Mouse (Mus musculus) embryonic facial prominence, embryonic 14.5 days (tissue): ENCODE data around the gene Olfr1274-ps. TPM values are rescaled to one million over a fixed set of nuclear protein-coding genes. Genes with fewer than 3 reads are reported as not detected.
"Not testable (repeated sequence)": the region's sequence is repeated elsewhere in the genome, so short reads cannot be mapped to it uniquely, and the experiment has no call there.

Source experiments
- ATAC-seq: fragments of 200-750 bp; cut with Nextera tagmentation; 2 replicates; pipeline ENCODE4 v1.8.0; 2017; ENCODE audit warnings: low read depth, moderate number of reproducible peaks, moderate TSS enrichment
- DNase-seq: peaks from one replicate; pipeline ENCODE4 v3.0.0-alpha.2; 2015; ENCODE audit warnings: low spot score
- H3K27ac ChIP-seq: fragments of 300-500 bp; sonication (generic); replicated peaks from 2 replicates; pipeline ENCODE4 v1.5.1; 2014; ENCODE audit warnings: low read depth, mild to moderate bottlenecking, low read length, moderate library complexity
- H3K27me3 ChIP-seq: fragments of 300-500 bp; sonication (generic); replicated peaks from 2 replicates; pipeline ENCODE4 v1.6.1; 2014; ENCODE audit warnings: low read length; ENCODE audit not compliant: control insufficient read depth, insufficient read depth
- H3K36me3 ChIP-seq: fragments of 300-500 bp; sonication (generic); 2 replicates; pipeline ENCODE4 v1.6.1; 2014; ENCODE audit warnings: low read length, mixed read lengths; ENCODE audit not compliant: control insufficient read depth, insufficient read depth
- H3K4me1 ChIP-seq: fragments of 300-500 bp; sonication (generic); 2 replicates; pipeline ENCODE4 v1.6.1; 2014; ENCODE audit warnings: antibody characterized with exemption, low read length; ENCODE audit not compliant: control insufficient read depth, insufficient read depth
- H3K4me2 ChIP-seq: fragments of 300-500 bp; sonication (generic); 2 replicates; pipeline ENCODE4 v1.6.1; 2014; ENCODE audit warnings: low read depth, mild to moderate bottlenecking, low read length, moderate library complexity, mixed read lengths
- H3K4me3 ChIP-seq: fragments of 300-500 bp; sonication (generic); 2 replicates; pipeline ENCODE4 v1.5.1; 2014; ENCODE audit warnings: low read depth, mild to moderate bottlenecking, low read length
- H3K9ac ChIP-seq: fragments of 300-500 bp; sonication (generic); 2 replicates; pipeline ENCODE4 v1.6.1; 2014; ENCODE audit warnings: low read depth, mild to moderate bottlenecking, low read length, moderate library complexity, mixed read lengths
- H3K9me3 ChIP-seq: fragments of 300-500 bp; sonication (generic); 2 replicates; pipeline ENCODE4 v1.6.1; 2016; ENCODE audit warnings: low read length; ENCODE audit not compliant: control insufficient read depth
- WGBS: fragments of 180-500 bp; shearing (Covaris S2); extraction: QIAGEN DNeasy Blood & Tissue Kit; methylation state at CpG from one replicate; pipeline ENCODE4 v1.1.7; 2014; 5-methylcytosine and 5-hydroxymethylcytosine counted together
- polyA plus RNA-seq: library from polyadenylated mRNA; unstranded; fragments of >200 nt; fragmentation: Nextera tagmentation; extraction: Ambion mirVana; gene quantifications from 2 replicates; pipeline ENCODE4 v1.2.1, GENCODE M21; 2014

Olfr1274-ps gene
- 0.07 and 0.10 TPM in 2 replicates for polyA plus RNA-seq

DNA sequence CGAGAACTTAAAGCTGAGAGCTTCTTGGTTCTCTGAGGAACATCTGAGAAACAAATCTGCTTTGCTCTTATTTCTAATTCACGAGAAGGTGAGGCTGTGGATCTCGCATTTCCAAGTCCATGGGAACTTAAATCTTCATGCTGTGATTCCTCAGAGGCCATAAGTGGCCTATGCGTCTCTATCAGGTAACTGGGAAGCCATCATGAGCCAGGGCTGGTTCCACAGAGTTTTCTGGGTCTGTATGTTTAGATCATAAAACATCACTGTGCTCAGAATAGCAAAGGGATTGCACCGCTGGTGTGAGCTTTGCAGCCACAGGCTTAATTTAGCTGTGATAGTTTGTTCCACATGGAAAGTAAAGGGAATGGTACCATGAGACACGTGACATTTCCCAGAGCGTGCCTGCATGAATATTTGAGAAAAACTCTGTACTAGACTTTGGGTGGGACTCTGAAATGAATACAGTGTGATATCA, at the start of gene Olfr1274-ps:
Gene Olfr1274-ps, plus strand, starts transcription at position 51 of the 475 bp plus-strand sequence.
- H3K27me3 ChIP-seq, DNase-seq, ATAC-seq, H3K4me2 ChIP-seq, H3K4me3 ChIP-seq, H3K9ac ChIP-seq, H3K9me3 ChIP-seq, H3K4me1 ChIP-seq, H3K27ac ChIP-seq, H3K36me3 ChIP-seq: not testable (repeated sequence)
- WGBS: 80% methylated on average over 4 of the region's 7 CpGs

DNA sequence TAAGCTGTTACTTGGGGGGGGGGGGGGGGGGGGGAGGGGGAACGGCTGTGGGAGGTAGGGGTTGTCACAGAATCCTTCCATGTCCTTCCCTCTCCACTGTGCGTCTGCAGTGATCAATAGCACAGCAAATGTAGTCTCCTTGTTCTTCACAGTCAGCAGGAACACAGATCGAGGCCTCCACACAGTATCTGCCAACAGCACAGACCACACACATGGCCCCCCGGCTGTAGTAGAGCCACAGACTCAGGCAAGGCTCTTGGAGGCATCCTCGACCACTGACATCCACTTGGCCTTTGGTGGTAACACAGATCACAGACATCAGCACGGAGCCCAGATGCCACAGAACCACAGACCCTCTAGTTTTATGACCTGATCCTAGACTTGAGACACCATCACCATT, 47.4 kb upstream of the Olfr1274-ps start:
- WGBS: no CpG with 5 or more reads among the region's 6 CpGs
- H3K4me3 ChIP-seq, H3K4me2 ChIP-seq, H3K36me3 ChIP-seq, H3K27me3 ChIP-seq, H3K9me3 ChIP-seq, DNase-seq, ATAC-seq, H3K9ac ChIP-seq, H3K27ac ChIP-seq, H3K4me1 ChIP-seq: not testable (repeated sequence)

DNA sequence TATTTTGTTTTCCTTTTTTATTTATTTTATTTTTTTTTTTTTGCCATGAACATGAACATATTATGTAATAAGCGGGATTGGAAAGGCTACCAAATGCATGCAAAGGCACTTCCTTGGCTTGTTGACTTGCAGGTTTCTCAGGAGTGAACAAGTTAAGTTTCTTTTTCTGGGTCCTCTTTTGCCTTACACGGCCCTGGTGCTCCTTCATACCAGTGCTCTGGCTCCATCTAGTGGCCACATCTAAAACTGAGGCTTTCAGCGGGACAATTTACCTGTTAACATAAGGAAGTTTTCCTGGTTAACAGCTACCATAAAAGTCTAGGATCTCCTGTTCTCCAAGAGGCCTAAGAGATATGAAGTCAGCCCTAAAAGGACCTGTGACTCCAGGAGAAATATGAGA, 46.9 kb upstream of the Olfr1274-ps start:
- H3K27me3 ChIP-seq, H3K4me2 ChIP-seq, H3K36me3 ChIP-seq, H3K27ac ChIP-seq, H3K9me3 ChIP-seq, ATAC-seq, DNase-seq, H3K4me3 ChIP-seq, H3K4me1 ChIP-seq, H3K9ac ChIP-seq: not testable (repeated sequence)
- no CpG with 5 or more reads among the region's 3 CpGs for WGBS

DNA sequence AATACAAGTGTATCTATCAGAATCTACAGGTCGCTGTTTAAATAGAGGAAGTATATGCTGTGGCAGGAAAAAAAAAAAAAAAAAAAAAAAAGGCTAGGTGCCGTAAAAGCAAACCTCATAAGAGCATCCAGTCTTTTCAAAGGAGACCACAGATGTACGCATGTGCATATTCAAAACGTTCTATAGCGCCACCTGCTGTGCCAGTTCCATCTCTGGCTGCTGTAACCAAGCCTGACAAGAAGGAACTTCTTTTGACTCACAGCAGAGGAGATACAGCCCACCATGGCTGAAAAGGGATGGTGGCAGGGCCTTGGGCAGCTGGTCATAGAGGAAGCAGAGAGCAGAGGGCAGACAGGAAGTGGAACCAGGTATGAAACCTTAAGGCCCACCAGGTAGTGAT, 39.3 kb upstream of the Olfr1274-ps start:
- H3K27me3 ChIP-seq, H3K4me1 ChIP-seq, H3K9me3 ChIP-seq, H3K4me2 ChIP-seq, H3K27ac ChIP-seq, H3K36me3 ChIP-seq, ATAC-seq, DNase-seq, H3K4me3 ChIP-seq, H3K9ac ChIP-seq: not testable (repeated sequence)
- no CpG with 5 or more reads among the region's 5 CpGs for WGBS

DNA sequence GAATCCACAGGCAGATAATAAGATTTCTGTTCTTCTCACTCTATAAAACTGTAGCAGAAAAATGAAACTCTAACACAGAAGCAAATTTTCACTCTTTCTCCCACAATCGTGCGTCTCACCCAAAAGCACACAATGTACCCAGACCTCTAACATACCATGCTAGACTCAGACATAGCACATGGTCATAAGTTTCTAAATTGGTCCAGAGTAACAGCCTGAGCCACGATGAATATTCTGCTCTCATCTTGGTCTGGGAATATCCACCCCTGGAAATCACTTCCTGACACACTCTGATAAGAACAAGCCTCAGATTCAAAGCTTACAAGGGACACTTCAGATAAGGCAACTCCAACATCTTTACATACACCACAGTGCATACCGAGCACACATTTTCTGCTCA, 38.3 kb upstream of the Olfr1274-ps start:
- H3K4me2 ChIP-seq, H3K9ac ChIP-seq, H3K27me3 ChIP-seq, H3K4me1 ChIP-seq, H3K27ac ChIP-seq, H3K36me3 ChIP-seq, DNase-seq, H3K4me3 ChIP-seq, ATAC-seq, H3K9me3 ChIP-seq: not testable (repeated sequence)
- no CpG with 5 or more reads among the region's 4 CpGs for WGBS

DNA sequence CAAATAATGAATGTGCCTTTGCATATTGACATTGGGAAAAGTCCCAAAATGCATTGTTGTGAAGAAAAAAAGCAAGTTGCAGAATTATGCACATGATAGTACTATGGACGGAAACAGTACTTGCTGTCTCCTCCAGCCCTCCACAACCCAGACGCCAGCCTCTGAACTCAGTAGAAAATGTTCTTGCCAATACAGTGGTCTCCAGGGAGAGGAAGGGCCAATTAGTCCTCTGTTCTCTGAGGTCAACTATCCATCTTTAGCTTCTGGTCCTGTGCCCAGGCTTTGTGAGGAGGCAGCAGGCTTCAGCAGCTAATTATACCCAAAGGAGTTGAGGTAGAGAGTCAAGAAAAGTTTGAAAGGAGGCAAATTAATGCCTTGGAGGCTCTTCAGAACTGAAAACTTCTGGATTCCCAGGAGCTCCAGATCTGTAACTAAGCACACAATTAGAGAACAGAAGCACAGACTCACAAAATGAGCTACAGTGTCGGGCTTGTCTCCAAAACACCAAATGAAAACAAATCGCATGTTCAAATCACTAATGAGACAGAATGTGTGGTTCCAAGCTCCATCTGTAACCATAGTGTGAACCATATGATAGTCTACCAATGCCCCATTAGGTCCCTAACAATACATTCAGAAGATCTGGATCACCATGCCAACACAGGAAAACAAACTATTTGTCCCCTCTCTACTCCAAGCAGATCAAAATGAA, 15.8 kb downstream of the Olfr1274-ps start:
- H3K9me3 ChIP-seq, H3K36me3 ChIP-seq, H3K9ac ChIP-seq, H3K4me3 ChIP-seq, H3K27ac ChIP-seq, H3K27me3 ChIP-seq, H3K4me2 ChIP-seq, H3K4me1 ChIP-seq: not testable (repeated sequence)
- ATAC-seq (peak; percentile 86), DNase-seq (peak; percentile 35)
- WGBS: 53% methylated on average over 4 of the region's 4 CpGs

DNA sequence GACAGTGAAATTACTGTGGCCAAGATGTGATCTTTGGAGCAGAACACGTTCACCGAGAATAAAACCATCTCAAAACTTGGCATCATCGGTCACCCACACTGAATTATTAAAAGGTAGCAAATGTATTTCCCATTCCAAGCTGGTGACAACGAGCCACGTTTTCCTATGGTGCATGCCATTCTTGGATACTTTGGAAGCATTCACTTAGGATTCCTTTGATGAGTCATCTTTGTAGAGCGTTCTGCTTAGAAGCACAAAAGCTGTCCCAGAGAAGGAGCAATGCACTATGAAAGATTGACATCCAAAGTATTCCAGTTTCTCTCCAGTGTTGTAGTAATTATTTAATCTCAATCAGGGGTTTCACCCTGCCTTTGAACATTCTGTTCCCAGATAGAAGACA, 23.8 kb downstream of the Olfr1274-ps start:
- ATAC-seq, H3K9me3 ChIP-seq, DNase-seq, H3K27ac ChIP-seq, H3K4me1 ChIP-seq, H3K36me3 ChIP-seq, H3K9ac ChIP-seq, H3K27me3 ChIP-seq, H3K4me3 ChIP-seq, H3K4me2 ChIP-seq: not testable (repeated sequence)
- WGBS: 86% methylated on average over 6 of the region's 6 CpGs

DNA sequence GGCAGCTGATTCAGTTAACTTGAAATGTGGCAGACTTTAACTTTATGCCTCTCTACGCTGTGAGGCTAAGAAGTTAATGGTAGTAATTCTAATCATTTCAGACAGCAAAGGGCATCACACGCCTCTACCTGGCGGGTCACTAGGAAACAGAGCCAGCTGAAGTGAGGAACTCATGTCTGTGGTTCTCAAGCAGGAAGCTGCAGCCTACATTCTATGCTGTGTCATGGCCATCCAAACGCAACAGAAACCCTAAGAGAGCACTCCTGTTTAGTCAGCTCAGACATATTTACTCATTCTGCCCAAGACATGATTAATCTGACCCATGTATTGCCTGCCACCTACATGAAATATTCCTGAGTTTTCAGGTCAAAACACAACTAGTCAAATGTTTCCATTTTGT, 26.5 kb downstream of the Olfr1274-ps start:
- H3K9ac ChIP-seq, H3K9me3 ChIP-seq, H3K4me2 ChIP-seq, DNase-seq, H3K4me1 ChIP-seq, H3K27ac ChIP-seq, H3K36me3 ChIP-seq, H3K27me3 ChIP-seq, ATAC-seq, H3K4me3 ChIP-seq: not testable (repeated sequence)
- WGBS: no CpG with 5 or more reads among the region's 4 CpGs
